Mouse (Mus musculus) embryonic facial prominence, embryonic 13.5 days (tissue): ENCODE measurements around the gene Sik3. TPM values are rescaled to one million over a fixed set of nuclear protein-coding genes. Genes with fewer than 3 reads are reported as not detected.

ENCODE experiments used
- ATAC-seq: fragments of 200-750 bp; cut with Nextera tagmentation; 2 replicates; pipeline ENCODE4 v1.8.0; 2017; ENCODE audit warnings: low read depth; ENCODE audit not compliant: insufficient number of reproducible peaks, insufficient read depth, low FRiP score, low TSS enrichment
- H3K27ac ChIP-seq: fragments of 300-500 bp; sonication (generic); 2 replicates; pipeline ENCODE4 v1.5.1; 2015; ENCODE audit warnings: moderate library complexity, mild to moderate bottlenecking, inconsistent platforms
- H3K27me3 ChIP-seq: fragments of 300-500 bp; sonication (generic); 2 replicates; pipeline ENCODE4 v1.6.1; 2015; ENCODE audit warnings: mild to moderate bottlenecking, inconsistent platforms
- H3K36me3 ChIP-seq: fragments of 300-500 bp; sonication (generic); 2 replicates; pipeline ENCODE4 v1.6.1; 2015; ENCODE audit warnings: mild to moderate bottlenecking, inconsistent platforms
- H3K4me1 ChIP-seq: fragments of 300-500 bp; sonication (generic); 2 replicates; pipeline ENCODE4 v1.6.1; 2015; ENCODE audit warnings: inconsistent platforms
- H3K4me2 ChIP-seq: fragments of 300-500 bp; sonication (generic); 2 replicates; pipeline ENCODE4 v1.6.1; 2015; ENCODE audit warnings: moderate library complexity, mild to moderate bottlenecking, inconsistent platforms
- H3K4me3 ChIP-seq: fragments of 300-500 bp; sonication (generic); 2 replicates; pipeline ENCODE4 v1.5.1; 2015; ENCODE audit warnings: mild to moderate bottlenecking, inconsistent platforms
- H3K9ac ChIP-seq: fragments of 300-500 bp; sonication (generic); 2 replicates; pipeline ENCODE4 v1.6.1; 2015; ENCODE audit warnings: mild to moderate bottlenecking, inconsistent platforms
- H3K9me3 ChIP-seq: fragments of 300-500 bp; sonication (generic); 2 replicates; pipeline ENCODE4 v1.6.1; 2016; ENCODE audit warnings: inconsistent platforms
- WGBS: fragments of 180-500 bp; shearing (Covaris S2); methylation state at CpG from one replicate; pipeline ENCODE4 v1.1.7; 2015; ENCODE audit warnings: mixed read lengths; 5-methylcytosine and 5-hydroxymethylcytosine counted together
- polyA plus RNA-seq: library from polyadenylated mRNA; unstranded; fragments of >200 nt; fragmentation: Nextera tagmentation; extraction: Ambion mirVana; gene quantifications from 2 replicates; pipeline ENCODE4 v1.2.1, GENCODE M21; 2015

The Sik3 gene
- polyA plus RNA-seq, 1 experiment from 2014 or later, result 7.4 TPM

- Histone ChIP-seq H3K4me3 (no peak overlapping the region), H3K4me2 (no peak overlapping the region), H3K27ac (peak overlapping the region; percentile 5; the same call in 1 of the 2 replicates), H3K9ac (no peak overlapping the region), H3K4me1 (peaks cover 8% of the 10 kb centered on the region), H3K27me3 (no peaks in the 10 kb centered on the region), H3K9me3 (no peaks in the 10 kb centered on the region), H3K36me3 (no peaks in the 10 kb centered on the region)
- WGBS, result 74% methylated on average over 9 of the region's 9 CpGs
- ATAC-seq, result no peak
These were observed 49.2 kb downstream of the Sik3 start for GRCm38 (mm10) chr9:46061696-46062425.

- peaks cover 25% of the 10 kb centered on the region for H3K4me1 ChIP-seq
- no peak overlapping the region for H3K27ac ChIP-seq
- H3K9me3 ChIP-seq, result no peaks in the 10 kb centered on the region
- no peak overlapping the region for H3K4me2 ChIP-seq
- no peak for ATAC-seq
- H3K36me3 ChIP-seq, result no peaks in the 10 kb centered on the region
- H3K27me3 ChIP-seq, result no peaks in the 10 kb centered on the region
- H3K9ac ChIP-seq, result no peak overlapping the region
- 92% methylated on average over 7 of the region's 7 CpGs for WGBS
- no peak overlapping the region for H3K4me3 ChIP-seq
These were observed 51.7 kb downstream of the Sik3 start for GRCm38 (mm10) chr9:46064331-46064730.

- no peaks in the 10 kb centered on the region for H3K27me3 ChIP-seq
- no peaks in the 10 kb centered on the region for H3K9me3 ChIP-seq
- H3K9ac ChIP-seq, result no peak overlapping the region
- no peak overlapping the region for H3K4me2 ChIP-seq
- no peak for ATAC-seq
- H3K27ac ChIP-seq, result peak overlapping the region; percentile 23; the same call in 1 of the 2 replicates
- H3K4me3 ChIP-seq, result no peak overlapping the region
- H3K36me3 ChIP-seq, result no peaks in the 10 kb centered on the region
- peaks cover 43% of the 10 kb centered on the region for H3K4me1 ChIP-seq
- WGBS, result 56% methylated on average over 4 of the region's 4 CpGs
These were observed 54.1 kb downstream of the Sik3 start for GRCm38 (mm10) chr9:46066711-46067110.

- H3K9me3 ChIP-seq, result no peaks in the 10 kb centered on the region
- no peak overlapping the region for H3K4me2 ChIP-seq
- peaks cover 47% of the 10 kb centered on the region for H3K4me1 ChIP-seq
- H3K4me3 ChIP-seq, result no peak overlapping the region
- H3K9ac ChIP-seq, result no peak overlapping the region
- no peak for ATAC-seq
- peak overlapping the region; percentile 24; the same call in 1 of the 2 replicates for H3K27ac ChIP-seq
- no peaks in the 10 kb centered on the region for H3K27me3 ChIP-seq
- no peaks in the 10 kb centered on the region for H3K36me3 ChIP-seq
- WGBS, result 28% methylated on average over 7 of the region's 7 CpGs
These were observed 55.1 kb downstream of the Sik3 start for GRCm38 (mm10) chr9:46067691-46068090.

GRCm38 (mm10) chr9:46069013-46069412 is 56.4 kb downstream of the Sik3 start:
- H3K27me3 ChIP-seq, result no peaks in the 10 kb centered on the region
- H3K4me2 ChIP-seq, result no peak overlapping the region
- H3K9ac ChIP-seq, result no peak overlapping the region
- H3K36me3 ChIP-seq, result no peaks in the 10 kb centered on the region
- no peak overlapping the region for H3K4me3 ChIP-seq
- WGBS, result 81% methylated on average over 4 of the region's 4 CpGs
- H3K9me3 ChIP-seq, result no peaks in the 10 kb centered on the region
- peaks cover 54% of the 10 kb centered on the region for H3K4me1 ChIP-seq
- no peak overlapping the region for H3K27ac ChIP-seq
- no peak for ATAC-seq

GRCm38 (mm10) chr9:46072101-46072835 is 59.6 kb downstream of the Sik3 start:
- H3K27me3 ChIP-seq, result no peaks in the 10 kb centered on the region
- peaks cover 47% of the 10 kb centered on the region for H3K4me1 ChIP-seq
- no peak overlapping the region for H3K4me2 ChIP-seq
- 60% methylated on average over 9 of the region's 9 CpGs for WGBS
- no peak for ATAC-seq
- H3K36me3 ChIP-seq, result no peaks in the 10 kb centered on the region
- H3K9me3 ChIP-seq, result no peaks in the 10 kb centered on the region
- H3K27ac ChIP-seq, result no peak overlapping the region
- no peak overlapping the region for H3K4me3 ChIP-seq
- H3K9ac ChIP-seq, result no peak overlapping the region

- no peak overlapping the region for H3K27ac ChIP-seq
- H3K36me3 ChIP-seq, result no peaks in the 10 kb centered on the region
- peaks cover 39% of the 10 kb centered on the region for H3K4me1 ChIP-seq
- H3K4me3 ChIP-seq, result no peak overlapping the region
- no peaks in the 10 kb centered on the region for H3K9me3 ChIP-seq
- no peaks in the 10 kb centered on the region for H3K27me3 ChIP-seq
- no peak overlapping the region for H3K9ac ChIP-seq
- ATAC-seq, result no peak
- WGBS, result 64% methylated on average over 3 of the region's 3 CpGs
- H3K4me2 ChIP-seq, result no peak overlapping the region
These were observed 60.8 kb downstream of the Sik3 start for GRCm38 (mm10) chr9:46073443-46073842.

GRCm38 (mm10) chr9:46075578-46075977 is 63.0 kb downstream of the Sik3 start:
- Histone ChIP-seq H3K4me2 (no peak overlapping the region), H3K27me3 (no peaks in the 10 kb centered on the region), H3K27ac (no peak overlapping the region), H3K9me3 (no peaks in the 10 kb centered on the region), H3K9ac (no peak overlapping the region), H3K36me3 (no peaks in the 10 kb centered on the region), H3K4me1 (peaks cover 26% of the 10 kb centered on the region), H3K4me3 (no peak overlapping the region)
- no peak for ATAC-seq
- 48% methylated on average over 2 of the region's 2 CpGs for WGBS

GRCm38 (mm10) chr9:46082381-46082821 is 69.8 kb downstream of the Sik3 start:
- no peak overlapping the region for H3K27ac ChIP-seq
- no peak overlapping the region for H3K4me3 ChIP-seq
- no peak overlapping the region for H3K9ac ChIP-seq
- no peak overlapping the region for H3K4me2 ChIP-seq
- H3K27me3 ChIP-seq, result no peaks in the 10 kb centered on the region
- H3K36me3 ChIP-seq, result no peaks in the 10 kb centered on the region
- 55% methylated on average over 6 of the region's 6 CpGs for WGBS
- no peak for ATAC-seq
- H3K9me3 ChIP-seq, result no peaks in the 10 kb centered on the region
- peaks cover 26% of the 10 kb centered on the region for H3K4me1 ChIP-seq

- WGBS, result 89% methylated on average over 7 of the region's 7 CpGs
- H3K36me3 ChIP-seq, result no peaks in the 10 kb centered on the region
- H3K9me3 ChIP-seq, result no peaks in the 10 kb centered on the region
- H3K4me1 ChIP-seq, result peaks cover 26% of the 10 kb centered on the region
- H3K27me3 ChIP-seq, result no peaks in the 10 kb centered on the region
- no peak overlapping the region for H3K9ac ChIP-seq
- no peak for ATAC-seq
- no peak overlapping the region for H3K27ac ChIP-seq
- no peak overlapping the region for H3K4me3 ChIP-seq
- H3K4me2 ChIP-seq, result no peak overlapping the region
These were observed 70.9 kb downstream of the Sik3 start for GRCm38 (mm10) chr9:46083490-46083893.

GRCm38 (mm10) chr9:46085898-46086297 is 73.3 kb downstream of the Sik3 start:
- no peak overlapping the region for H3K4me2 ChIP-seq
- no peaks in the 10 kb centered on the region for H3K36me3 ChIP-seq
- WGBS, result 45% methylated on average over 7 of the region's 7 CpGs
- H3K4me3 ChIP-seq, result no peak overlapping the region
- H3K9ac ChIP-seq, result no peak overlapping the region
- no peaks in the 10 kb centered on the region for H3K9me3 ChIP-seq
- ATAC-seq, result no peak
- H3K27ac ChIP-seq, result no peak overlapping the region
- peaks cover 29% of the 10 kb centered on the region for H3K4me1 ChIP-seq
- no peaks in the 10 kb centered on the region for H3K27me3 ChIP-seq

GRCm38 (mm10) chr9:46086826-46087225 is 74.2 kb downstream of the Sik3 start:
- 69% methylated on average over 3 of the region's 3 CpGs for WGBS
- Histone ChIP-seq H3K36me3 (no peaks in the 10 kb centered on the region), H3K4me1 (peaks cover 24% of the 10 kb centered on the region), H3K9me3 (no peaks in the 10 kb centered on the region), H3K27ac (no peak overlapping the region), H3K4me3 (no peak overlapping the region), H3K27me3 (no peaks in the 10 kb centered on the region), H3K9ac (no peak overlapping the region), H3K4me2 (no peak overlapping the region)
- ATAC-seq, result no peak
